Mouse (Mus musculus) thymus, adult 2 months (tissue): Measurements from ENCODE around the gene Mmachc.

Experiments
- CTCF ChIP-seq: fragments of 200-500 bp; IDR thresholded peaks from 2 replicates; pipeline ENCODE4 v1.5.1; 2012; ENCODE audit warnings: mild to moderate bottlenecking, control low read depth, low read length, moderate library complexity, borderline replicate concordance; ENCODE audit not compliant: control insufficient read depth, poor library complexity, insufficient read depth; ENCODE audit errors: extremely low read depth
- POLR2A ChIP-seq: fragments of 200-500 bp; IDR thresholded peaks from 2 replicates; pipeline ENCODE4 v1.6.1; 2012; ENCODE audit warnings: mild to moderate bottlenecking, low read length, control low read depth, moderate library complexity; ENCODE audit not compliant: control insufficient read depth, poor library complexity, insufficient read depth; ENCODE audit errors: extremely low read depth

DNA sequence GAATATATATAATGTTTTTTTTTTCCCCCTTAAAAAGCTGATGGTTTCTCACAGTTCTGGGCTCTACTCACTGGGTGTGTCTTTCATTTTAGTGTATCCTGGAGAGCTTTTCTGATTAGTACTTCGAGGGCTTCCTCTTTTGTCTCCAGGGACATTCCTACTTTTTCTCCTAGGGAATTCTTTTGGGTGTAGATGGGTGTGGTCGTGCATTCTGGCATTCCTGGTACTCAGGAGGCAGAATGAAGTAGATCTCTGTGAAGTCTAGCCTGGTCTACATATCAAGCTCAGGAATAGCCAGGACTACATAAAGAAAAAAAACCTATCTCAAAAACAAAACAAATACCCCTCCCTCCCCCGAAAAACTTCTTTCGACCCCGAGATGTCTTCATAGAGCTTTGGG is 17.2 kb upstream of the Mmachc start:
- TF ChIP-seq CTCF, result no peak
- no peak for TF ChIP-seq POLR2A
